Mouse (Mus musculus) ES-Bruce4 (cell line): ENCODE results near the gene Gm10073.

ENCODE experiments used
- CTCF ChIP-seq: IDR thresholded peaks from one replicate; pipeline ENCODE4 v1.8.1; 2011; ENCODE audit warnings: low read depth, low read length
- EP300 ChIP-seq: IDR thresholded peaks from 2 replicates; pipeline ENCODE4 v1.6.1; 2011; ENCODE audit warnings: low read depth, low read length; ENCODE audit not compliant: insufficient read depth
- POLR2A ChIP-seq: IDR thresholded peaks from one replicate; pipeline ENCODE4 v1.8.1; 2011; ENCODE audit warnings: low read length; ENCODE audit not compliant: insufficient read depth

DNA sequence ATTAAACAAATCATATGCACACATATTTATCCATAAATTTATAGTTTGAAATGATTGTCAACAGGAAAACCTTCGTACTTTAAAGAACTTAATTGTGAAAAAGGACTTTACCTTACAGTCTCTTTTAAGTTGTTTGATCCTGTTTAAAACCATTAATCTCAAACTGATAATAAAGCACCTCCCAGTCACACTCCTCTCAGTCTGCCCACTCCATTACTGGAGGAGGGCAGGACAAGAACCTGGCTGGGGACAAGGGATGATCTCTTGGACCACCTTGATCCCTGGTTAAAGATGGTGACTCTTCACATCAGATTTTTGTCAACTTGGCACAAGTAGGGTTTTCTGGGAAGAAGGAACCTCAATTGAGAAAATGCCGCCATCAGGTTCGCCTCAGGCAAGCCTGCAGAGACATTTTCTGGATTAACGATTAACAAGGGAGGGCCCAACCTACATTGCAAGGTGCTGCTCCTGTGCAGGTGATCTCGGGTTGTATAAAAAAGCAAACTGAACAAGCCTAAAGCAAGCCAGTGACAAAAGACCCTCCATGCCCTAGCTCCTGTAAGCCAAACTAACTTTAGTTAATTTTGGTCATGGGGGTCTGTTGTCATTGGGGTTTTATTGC, 1.6 kb downstream of the Gm10073 start:
- no peak for TF ChIP-seq POLR2A
- no peak for TF ChIP-seq CTCF
- TF ChIP-seq EP300, result no peak
